In genomic region chr5:137654746-137655145, GRCm38 (mm10) we compare ENCODE assay signal across 11 mouse cellular contexts. TPM values are rescaled to one million over a fixed set of nuclear protein-coding genes. Genes with fewer than 3 reads are reported as not detected.
A peak's percentile ranks its signal among the peaks of the same experiment; 100 is the strongest.
DNase-seq lines count a peak whose midpoint lies in the region; ATAC-seq and TF ChIP-seq lines count a peak whose summit lies in the region.
"Had no signal": no experiment of that assay in that cellular context is flagged by ENCODE, and none has a peak within 500 bp of the region (broad histone marks: within the 10 kb centered on the region; RNA-seq: fewer than 3 reads in every experiment).

No protein-coding gene starts in this region.

- in situ Hi-C loops in CH12.LX (cut with MboI; ENCODE audit: low pct_ligation_motif_present, low pct_unique_long_range_greater_than_20kb, low sequenced_read_pairs): loop anchor here (5.0 kb wide), 1 partner anchor 108 kb away; no protein-coding TSS in a partner anchor

- no peaks in the 10 kb centered on the region for H3K36me3 ChIP-seq in kidney, adult 2 months (ENCODE audit: control insufficient read depth, insufficient read depth, low read length)
- peaks cover 11% of the 10 kb centered on the region for H3K36me3 ChIP-seq in kidney, embryonic 16.5 days (ENCODE audit: insufficient read depth, low read length)
- H3K36me3 ChIP-seq in CH12.LX (replicated peaks in 1 of 2; ENCODE audit: control insufficient read depth in 1 of 2, insufficient read depth in 1 of 2, low read length in 1 of 2): peaks cover 9 to 71% of the 10 kb centered on the region in 2 experiments

- no peak for TF ChIP-seq EP300 in CH12.LX (IDR thresholded peaks at IDR 0.05; ENCODE audit: low read length)

- H3K4me3 ChIP-seq in kidney, adult 2 months (ENCODE audit: insufficient read depth, low read depth, low read length): no peak overlapping the region
- H3K4me3 ChIP-seq in kidney, embryonic 16.5 days (ENCODE audit: low read length): no peak overlapping the region
- no peak overlapping the region for H3K4me3 ChIP-seq in CH12.LX (replicated peaks in 1 of 3; ENCODE audit: low read depth in 2 of 3, low read length in 2 of 3, poor library complexity in 1 of 3)
- no peak overlapping the region for H3K4me3 ChIP-seq in cortical plate, adult 2 months (ENCODE audit: insufficient read depth, low read length)
- H3K4me3 ChIP-seq: hindbrain, embryonic 13.5 days; neural tube, embryonic 12.5 days had no signal

- H3K27ac ChIP-seq in kidney, adult 2 months (ENCODE audit: insufficient read depth, low read depth, low read length): no peak overlapping the region
- no peak overlapping the region for H3K27ac ChIP-seq in kidney, embryonic 16.5 days (ENCODE audit: low read length)
- no peak overlapping the region for H3K27ac ChIP-seq in CH12.LX (ENCODE audit: insufficient read depth, low read depth)
- no peak overlapping the region for H3K27ac ChIP-seq in cortical plate, adult 2 months (ENCODE audit: insufficient read depth, low read length)
- H3K27ac ChIP-seq: hindbrain, embryonic 13.5 days; neural tube, embryonic 12.5 days had no signal

- ATAC-seq in kidney, embryonic 16.5 days (ENCODE audit: low FRiP score, low TSS enrichment): no peak

- TF ChIP-seq POLR2A in kidney, adult 2 months (IDR thresholded peaks at IDR 0.05; ENCODE audit: low read depth, low read length): no peak
- TF ChIP-seq POLR2A in CH12.LX (IDR thresholded peaks at IDR 0.05; ENCODE audit: low read depth, low read length): no peak
- no peak for TF ChIP-seq POLR2A in cortical plate, adult 2 months (IDR thresholded peaks at IDR 0.05; ENCODE audit: extremely low read depth, insufficient read depth, low read length)

- no peak for DNase-seq in kidney, adult 2 months
- peak; percentile 74 for DNase-seq in 3T3-L1 (ENCODE audit: low read depth, low spot score)
- DNase-seq in CH12.LX (ENCODE audit: extremely low read depth): peak; percentile 38
- no peak for DNase-seq in frontal cortex, postnatal 25 days (ENCODE audit: low spot score in 2 of 2)
- no peak for DNase-seq in layer of hippocampus, adult 8-10 months (ENCODE audit: low spot score in 2 of 2)
- DNase-seq: cerebellum, adult 11 months; thymus, postnatal 25 days had no signal

- H3K4me2 ChIP-seq in kidney, embryonic 16.5 days (replicated peaks; ENCODE audit: low read depth, low read length): no peak overlapping the region
- no peak overlapping the region for H3K4me2 ChIP-seq in CH12.LX (ENCODE audit: insufficient read depth, low read depth, poor library complexity, severe bottlenecking)
- H3K4me2 ChIP-seq: hindbrain, embryonic 13.5 days; neural tube, embryonic 12.5 days had no signal

- TF ChIP-seq CTCF in kidney, adult 2 months (conservative IDR thresholded peaks at IDR 0.05; ENCODE audit: insufficient read depth, insufficient read length, low read depth, low read length): 0 out of 2 replicates have a peak, but pooled peaks have one; percentile 12
- TF ChIP-seq CTCF in CH12.LX (conservative IDR thresholded peaks at IDR 0.05 in 1 of 2, IDR thresholded peaks at IDR 0.05 in 1 of 2; ENCODE audit: low read depth in 2 of 2, low read length in 2 of 2): peak in 1 of 2 experiments; percentile 80; a peak in 2 of 4 replicates
- TF ChIP-seq CTCF in cortical plate, adult 2 months (IDR thresholded peaks at IDR 0.05; ENCODE audit: extremely low read depth, insufficient read depth, low read length): 0 out of 2 replicates have a peak, but pooled peaks have one; percentile 10

- no peaks in the 10 kb centered on the region for H3K9me3 ChIP-seq in kidney, embryonic 16.5 days (ENCODE audit: low read length)
- no peaks in the 10 kb centered on the region for H3K9me3 ChIP-seq in CH12.LX (replicated peaks; ENCODE audit: low read length)
- H3K9me3 ChIP-seq: hindbrain, embryonic 13.5 days; neural tube, embryonic 12.5 days had no signal

- H3K27me3 ChIP-seq in kidney, adult 2 months (replicated peaks; ENCODE audit: control insufficient read depth, insufficient read depth, low read length): no peaks in the 10 kb centered on the region
- H3K27me3 ChIP-seq in kidney, embryonic 16.5 days (ENCODE audit: insufficient read depth, low read length): no peaks in the 10 kb centered on the region
- no peaks in the 10 kb centered on the region for H3K27me3 ChIP-seq in CH12.LX (replicated peaks)
- H3K27me3 ChIP-seq: hindbrain, embryonic 13.5 days; neural tube, embryonic 12.5 days had no signal

- WGBS in kidney, adult 2 months: 69% methylated on average over 7 of the region's 7 CpGs
- WGBS in kidney, embryonic 16.5 days: 68% methylated on average over 7 of the region's 7 CpGs

- dilution Hi-C loops in CH12.LX (cut with MboI; ENCODE audit: extremely low pct_ligation_motif_present, extremely low pct_unique_long_range_greater_than_20kb, low sequenced_read_pairs): no loop called here

- no peaks in the 10 kb centered on the region for H3K79me2 ChIP-seq in CH12.LX (replicated peaks; ENCODE audit: control insufficient read depth, extremely low read depth, insufficient read depth, poor library complexity, severe bottlenecking)

- peak; percentile 25 for TF ChIP-seq RAD21 in CH12.LX (IDR thresholded peaks at IDR 0.05; ENCODE audit: low read depth, low read length)

- no peak overlapping the region for H3K9ac ChIP-seq in kidney, embryonic 16.5 days (replicated peaks; ENCODE audit: low read length)
- H3K9ac ChIP-seq in CH12.LX (ENCODE audit: insufficient read depth, low read depth): no peak overlapping the region
- H3K9ac ChIP-seq: hindbrain, embryonic 13.5 days; neural tube, embryonic 12.5 days had no signal

- H3K4me1 ChIP-seq in kidney, adult 2 months (ENCODE audit: control insufficient read depth, insufficient read depth, low read length): peaks cover 6% of the 10 kb centered on the region
- H3K4me1 ChIP-seq in kidney, embryonic 16.5 days (ENCODE audit: insufficient read depth, low read length): peaks cover 15% of the 10 kb centered on the region
- peaks cover 0 to 27% of the 10 kb centered on the region in 2 experiments; a peak in 2 of 4 replicates for H3K4me1 ChIP-seq in CH12.LX (ENCODE audit: control insufficient read depth in 1 of 2, insufficient read depth in 2 of 2)
- H3K4me1 ChIP-seq in cortical plate, adult 2 months (ENCODE audit: control insufficient read depth, insufficient read depth, low read length): no peaks in the 10 kb centered on the region

TF ChIP-seq in CH12.LX, 34 proteins besides CTCF, POLR2A, EP300 and RAD21:
- TF ChIP-seq MEF2A (IDR thresholded peaks at IDR 0.05; ENCODE audit: borderline replicate concordance, low read depth, low read length): 0 out of 2 replicates have a peak, but pooled peaks have one; percentile 11
- peak; percentile 61 for TF ChIP-seq SMC3 (IDR thresholded peaks at IDR 0.05; ENCODE audit: low read depth, low read length)
- no peak for TF ChIP-seq ELF1 (IDR thresholded peaks at IDR 0.05; ENCODE audit: low read depth, low read length)

RNA-seq across cellular contexts. Expression of gene Irs3, which starts 9.2 kb away (rescaled TPM):
- polyA plus RNA-seq in kidney, adult 2 months (2012; rRNA removed): 4.2 and 4.4 TPM in 2 replicates
- polyA plus RNA-seq in kidney, embryonic 16.5 days (2015; fragmentation: Nextera tagmentation; extraction: Ambion mirVana): 0.94 and 1.4 TPM in 2 replicates
- total RNA-seq in CH12.LX (2012; rRNA removed): not detected in 2 replicates
- not detected in 2 replicates for total RNA-seq in CH12.LX (2014; rRNA removed)
- polyA plus RNA-seq in CH12.LX (2012; ENCODE audit: insufficient read length, low read depth): not detected in 2 replicates
- 0.09 and 0.25 TPM in 2 replicates for polyA plus RNA-seq in cortical plate, adult 2 months (2012; rRNA removed)
- total RNA-seq in layer of hippocampus, adult 8-10 months (2022): under 1 TPM; 0.12 to 0.49 (median 0.28) TPM

RNA-seq across cellular contexts. Expression of gene Sap25, which starts 13.6 kb away (rescaled TPM):
- polyA plus RNA-seq in kidney, adult 2 months (2012; rRNA removed): 61.1 and 77.6 TPM in 2 replicates
- 11.7 and 13.3 TPM in 2 replicates for polyA plus RNA-seq in kidney, embryonic 16.5 days (2015; fragmentation: Nextera tagmentation; extraction: Ambion mirVana)
- total RNA-seq in CH12.LX (2012; rRNA removed): 2.2 and 2.4 TPM in 2 replicates
- 0.72 and 2.1 TPM in 2 replicates for total RNA-seq in CH12.LX (2014; rRNA removed)
- 12.1 and 16.6 TPM in 2 replicates for polyA plus RNA-seq in CH12.LX (2012; ENCODE audit: insufficient read length, low read depth)
- 24.6 and 26.0 TPM in 2 replicates for polyA plus RNA-seq in cortical plate, adult 2 months (2012; rRNA removed)
- total RNA-seq in layer of hippocampus, adult 8-10 months (2022): 10 to 100 TPM in 3 of 4 experiments, 1 to 10 TPM in 1; 8.0 to 14.2 (median 10.6) TPM

RNA-seq across cellular contexts. Expression of gene Gm20605, which starts 25.8 kb away (rescaled TPM):
- polyA plus RNA-seq in kidney, adult 2 months (2012; rRNA removed): 12.2 and 19.8 TPM in 2 replicates
- 18.4 and 20.9 TPM in 2 replicates for polyA plus RNA-seq in kidney, embryonic 16.5 days (2015; fragmentation: Nextera tagmentation; extraction: Ambion mirVana)
- 1.1 and 1.5 TPM in 2 replicates for total RNA-seq in CH12.LX (2012; rRNA removed)
- total RNA-seq in CH12.LX (2014; rRNA removed): 0.50 and 1.1 TPM in 2 replicates
- 7.4 and 9.0 TPM in 2 replicates for polyA plus RNA-seq in CH12.LX (2012; ENCODE audit: insufficient read length, low read depth)
- polyA plus RNA-seq in cortical plate, adult 2 months (2012; rRNA removed): 11.0 and 12.6 TPM in 2 replicates
- total RNA-seq in layer of hippocampus, adult 8-10 months (2022): 10 to 100 TPM; 14.7 to 24.8 (median 19.2) TPM

RNA-seq across cellular contexts. Expression of gene Lrch4, which starts 25.8 kb away (rescaled TPM):
- polyA plus RNA-seq in kidney, adult 2 months (2012; rRNA removed): 39.4 and 45.5 TPM in 2 replicates
- polyA plus RNA-seq in kidney, embryonic 16.5 days (2015; fragmentation: Nextera tagmentation; extraction: Ambion mirVana): 39.5 and 51.8 TPM in 2 replicates
- total RNA-seq in CH12.LX (2012; rRNA removed) (20.0 and 25.6 TPM in 2 replicates), CH12.LX (2014; rRNA removed) (9.0 and 9.9 TPM in 2 replicates)
- polyA plus RNA-seq in CH12.LX (2012; ENCODE audit: insufficient read length, low read depth): 47.9 and 62.1 TPM in 2 replicates
- polyA plus RNA-seq in cortical plate, adult 2 months (2012; rRNA removed): 11.5 and 15.0 TPM in 2 replicates
- 10 to 100 TPM; 18.8 to 26.8 (median 22.5) TPM for total RNA-seq in layer of hippocampus, adult 8-10 months (2022)

RNA-seq across cellular contexts. Expression of gene Fbxo24, which starts 25.9 kb away (rescaled TPM):
- 0.20 and 0.41 TPM in 2 replicates for polyA plus RNA-seq in kidney, adult 2 months (2012; rRNA removed)
- 0.09 and 0.13 TPM in 2 replicates for polyA plus RNA-seq in kidney, embryonic 16.5 days (2015; fragmentation: Nextera tagmentation; extraction: Ambion mirVana)
- 0.13 TPM in 2 replicates for total RNA-seq in CH12.LX (2012; rRNA removed)
- total RNA-seq in CH12.LX (2014; rRNA removed): not detected in 2 replicates
- polyA plus RNA-seq in CH12.LX (2012; ENCODE audit: insufficient read length, low read depth): 0.24 and 0.26 TPM in 2 replicates
- 0.23 and 0.29 TPM in 2 replicates for polyA plus RNA-seq in cortical plate, adult 2 months (2012; rRNA removed)
- under 1 TPM; 0.22 to 0.69 (median 0.34) TPM for total RNA-seq in layer of hippocampus, adult 8-10 months (2022)

Comparison
In these comparisons a context has a peak if more than half of its experiments do, and no peak if none do; other contexts are left out.
1. DNase-seq: peak in 3T3-L1 (single experiment) and CH12.LX (single experiment); none in kidney, adult 2 months (single experiment), frontal cortex, postnatal 25 days (0 of 2) and layer of hippocampus, adult 8-10 months (0 of 2).